27 mouse cellular contexts compared by ENCODE assay signal in the genomic region with DNA sequence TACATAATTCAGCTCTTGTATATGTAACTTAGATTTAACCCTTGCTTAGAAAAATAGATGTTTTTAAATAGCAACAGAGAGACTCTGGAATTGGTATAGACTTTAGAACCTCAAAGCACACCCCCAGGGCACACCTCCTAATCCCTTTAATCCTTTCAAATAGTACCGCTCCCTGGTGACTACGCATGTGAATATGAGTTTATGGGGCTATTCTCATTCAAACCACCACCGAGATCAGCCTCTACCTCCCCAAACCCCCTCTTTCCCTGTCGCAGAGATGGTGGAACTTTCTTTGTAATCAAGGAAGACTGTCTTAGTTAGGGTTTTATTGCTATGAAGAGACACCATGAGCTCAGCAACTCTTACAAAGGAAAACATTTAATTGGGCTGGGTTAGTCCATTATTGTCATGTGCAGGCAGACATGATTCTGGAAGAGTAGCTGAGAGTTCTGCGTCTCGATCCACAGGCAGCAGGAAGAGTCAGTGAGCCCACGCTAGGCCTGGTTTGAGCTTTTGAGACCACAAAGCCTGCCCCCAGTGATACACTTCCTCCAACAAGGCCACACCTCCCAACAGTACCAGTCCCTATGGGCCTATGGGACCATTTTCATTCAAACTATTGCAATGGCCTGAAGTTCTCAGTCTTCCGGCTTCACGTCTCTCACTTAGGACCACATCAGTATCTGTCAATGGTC. TPM values are rescaled to one million over a fixed set of nuclear protein-coding genes. Genes with fewer than 3 reads are reported as not detected.
DNase-seq lines count a peak whose midpoint lies in the region; ATAC-seq and TF ChIP-seq lines count a peak whose summit lies in the region.
"Had no signal": no experiment of that assay in that cellular context is flagged by ENCODE, and none has a peak within 500 bp of the region (broad histone marks: within the 10 kb centered on the region; RNA-seq: fewer than 3 reads in every experiment).

No protein-coding gene starts in this region.

- peaks cover 80% of the 10 kb centered on the region for H3K4me1 ChIP-seq in E14TG2a.4 (replicated peaks; ENCODE audit: low read depth, low read length)
- H3K4me1 ChIP-seq in ES-E14 (ENCODE audit: control insufficient read depth in 2 of 2, insufficient read depth in 2 of 2, low read length in 2 of 2, poor library complexity in 1 of 2): peaks cover 10 to 18% of the 10 kb centered on the region in 2 experiments
- peaks cover 9% of the 10 kb centered on the region for H3K4me1 ChIP-seq in limb, embryonic 10.5 days
- peaks cover 18% of the 10 kb centered on the region for H3K4me1 ChIP-seq in embryonic facial prominence, embryonic 10.5 days
- H3K4me1 ChIP-seq in kidney, embryonic 15.5 days: peaks cover 8% of the 10 kb centered on the region
- H3K4me1 ChIP-seq: forebrain, embryonic 12.5 days; heart, embryonic 15.5 days had no signal

- H3K4me3 ChIP-seq in E14TG2a.4 (replicated peaks; ENCODE audit: low read length) (peak overlapping the region; percentile 29), ES-E14 (ENCODE audit: insufficient read depth in 1 of 2, low read depth in 1 of 2, low read length in 2 of 2, poor library complexity in 1 of 2, severe bottlenecking in 1 of 2) (no peak overlapping the region)
- H3K4me3 ChIP-seq in limb, embryonic 10.5 days: no peak overlapping the region
- no peak overlapping the region for H3K4me3 ChIP-seq in embryonic facial prominence, embryonic 10.5 days
- H3K4me3 ChIP-seq in kidney, embryonic 15.5 days (replicated peaks): no peak overlapping the region
- H3K4me3 ChIP-seq: embryonic facial prominence, embryonic 13.5 days; erythroblast, embryonic 14.5 days; forebrain, embryonic 12.5 days; gastrocnemius, adult 2 months; heart, embryonic 12.5 days; heart, embryonic 15.5 days had no signal

- WGBS in limb, embryonic 10.5 days: 89% methylated on average over 9 of the region's 9 CpGs
- WGBS in embryonic facial prominence, embryonic 10.5 days: 90% methylated on average over 9 of the region's 9 CpGs
- 91% methylated on average over 9 of the region's 9 CpGs for WGBS in kidney, embryonic 15.5 days

- peak overlapping the region; percentile 86 for H3K27ac ChIP-seq in ES-E14 (ENCODE audit: insufficient read depth, low read depth, low read length, poor library complexity, severe bottlenecking)
- H3K27ac ChIP-seq in limb, embryonic 10.5 days: no peak overlapping the region
- H3K27ac ChIP-seq in embryonic facial prominence, embryonic 10.5 days (replicated peaks): no peak overlapping the region
- no peak overlapping the region for H3K27ac ChIP-seq in kidney, embryonic 15.5 days
- H3K27ac ChIP-seq: embryonic facial prominence, embryonic 13.5 days; forebrain, embryonic 12.5 days; heart, embryonic 15.5 days; hindbrain, embryonic 14.5 days; hindbrain, postnatal 0 days had no signal

- in situ Hi-C loops in ES-E14 (cut with MboI; ENCODE audit: low sequenced_read_pairs in 2 of 2, unreplicated experiment in 2 of 2): no loop called here

- DNase-seq in ES-E14 (ENCODE audit: low read depth, low spot score) (no peak), adipocyte (ENCODE audit: low spot score) (no peak)
- peak; percentile 21 for DNase-seq in limb, embryonic 10.5 days (ENCODE audit: low spot score)
- DNase-seq in embryonic facial prominence, embryonic 10.5 days (ENCODE audit: low spot score): no peak
- DNase-seq: adrenal gland, adult 2 months; adrenal gland, postnatal 14 days; cerebellum, adult 11 months; cerebellum, adult 2 months; cerebellum, adult 9-11 months; cerebellum, postnatal 25 days; gastrocnemius, adult 2 months; gastrocnemius, postnatal 14 days; heart, adult 11 months; heart, postnatal 10 days; heart, postnatal 4 days; kidney, adult 18-20 months had no signal

- no peak for TF ChIP-seq CTCF in E14TG2a.4 (conservative IDR thresholded peaks at IDR 0.05; ENCODE audit: low read length)

- H3K36me3 ChIP-seq in E14TG2a.4 (ENCODE audit: insufficient read depth, low read length): no peaks in the 10 kb centered on the region
- no peaks in the 10 kb centered on the region for H3K36me3 ChIP-seq in ES-E14 (ENCODE audit: control insufficient read depth, insufficient read depth, low read length, poor library complexity, severe bottlenecking)
- no peaks in the 10 kb centered on the region for H3K36me3 ChIP-seq in limb, embryonic 10.5 days
- no peaks in the 10 kb centered on the region for H3K36me3 ChIP-seq in embryonic facial prominence, embryonic 10.5 days (replicated peaks)
- no peaks in the 10 kb centered on the region for H3K36me3 ChIP-seq in kidney, embryonic 15.5 days
- H3K36me3 ChIP-seq: embryonic facial prominence, embryonic 13.5 days; forebrain, embryonic 12.5 days; heart, embryonic 12.5 days; heart, embryonic 15.5 days had no signal

- no peaks in the 10 kb centered on the region for H3K27me3 ChIP-seq in E14TG2a.4 (ENCODE audit: insufficient read depth, low read length)
- no peaks in the 10 kb centered on the region for H3K27me3 ChIP-seq in limb, embryonic 10.5 days (ENCODE audit: low read depth, poor library complexity, severe bottlenecking)
- no peaks in the 10 kb centered on the region for H3K27me3 ChIP-seq in embryonic facial prominence, embryonic 10.5 days (replicated peaks; ENCODE audit: low read depth, poor library complexity, severe bottlenecking)
- no peaks in the 10 kb centered on the region for H3K27me3 ChIP-seq in kidney, embryonic 15.5 days
- H3K27me3 ChIP-seq: embryonic facial prominence, embryonic 13.5 days; forebrain, embryonic 12.5 days; heart, embryonic 12.5 days; heart, embryonic 15.5 days had no signal

- H3K9me3 ChIP-seq in E14TG2a.4 (ENCODE audit: low read length): no peaks in the 10 kb centered on the region
- H3K9me3 ChIP-seq in ES-E14 (ENCODE audit: control insufficient read depth, insufficient read depth, low read depth, low read length): no peaks in the 10 kb centered on the region
- H3K9me3 ChIP-seq in limb, embryonic 10.5 days (replicated peaks): no peaks in the 10 kb centered on the region; the same call in 1 of the 2 replicates
- no peaks in the 10 kb centered on the region for H3K9me3 ChIP-seq in embryonic facial prominence, embryonic 10.5 days
- no peaks in the 10 kb centered on the region for H3K9me3 ChIP-seq in kidney, embryonic 15.5 days (replicated peaks)
- H3K9me3 ChIP-seq: embryonic facial prominence, embryonic 13.5 days; forebrain, embryonic 12.5 days; heart, embryonic 12.5 days; heart, embryonic 15.5 days had no signal

- no peak overlapping the region for H3K4me2 ChIP-seq in kidney, embryonic 15.5 days
- H3K4me2 ChIP-seq: embryonic facial prominence, embryonic 13.5 days; forebrain, embryonic 12.5 days; heart, embryonic 12.5 days; heart, embryonic 15.5 days; hindbrain, embryonic 14.5 days had no signal

- no peak overlapping the region for H3K9ac ChIP-seq in ES-E14 (ENCODE audit: insufficient read depth, low read depth, low read length, poor library complexity, severe bottlenecking)
- no peak overlapping the region for H3K9ac ChIP-seq in kidney, embryonic 15.5 days
- H3K9ac ChIP-seq: embryonic facial prominence, embryonic 13.5 days; forebrain, embryonic 12.5 days; heart, embryonic 12.5 days; heart, embryonic 15.5 days; hindbrain, embryonic 14.5 days had no signal

- ATAC-seq in kidney, embryonic 15.5 days (replicated peaks; ENCODE audit: low FRiP score): no peak
- ATAC-seq: forebrain, embryonic 16.5 days; hindbrain, postnatal 0 days; intestine, embryonic 16.5 days had no signal

TF ChIP-seq in ES-E14, 5 proteins besides CTCF, POLR2A, EP300 and RAD21:
- TF ChIP-seq ZC3H11A (IDR thresholded peaks at IDR 0.05; ENCODE audit: borderline replicate concordance, low read depth, low read length): no peak
- no peak for TF ChIP-seq MAFK (IDR thresholded peaks at IDR 0.05; ENCODE audit: insufficient read depth, low read depth, low read length)
- no peak for TF ChIP-seq HCFC1 (IDR thresholded peaks at IDR 0.05; ENCODE audit: borderline replicate concordance, insufficient read depth, low read length)
- TF ChIP-seq ZNF384 (IDR thresholded peaks at IDR 0.05; ENCODE audit: low read depth, low read length): no peak
- no peak for TF ChIP-seq CHD2 (IDR thresholded peaks at IDR 0.05; ENCODE audit: low read depth, low read length)

RNA-seq across cellular contexts. Expression of a gene that starts 24.1 kb away (rescaled TPM):
- total RNA-seq in ES-E14 (2012; rRNA removed): 19.6 and 22.6 TPM in 2 replicates
- 10.9 and 12.4 TPM in 2 replicates for polyA plus RNA-seq in limb, embryonic 10.5 days (2016; fragmentation: Nextera tagmentation; extraction: Ambion mirVana)
- polyA plus RNA-seq in embryonic facial prominence, embryonic 10.5 days (2016; fragmentation: Nextera tagmentation; extraction: Ambion mirVana): 13.1 and 13.6 TPM in 2 replicates
- polyA plus RNA-seq in kidney, embryonic 15.5 days (2015; fragmentation: Nextera tagmentation; extraction: Ambion mirVana): 11.4 and 12.4 TPM in 2 replicates

RNA-seq across cellular contexts. Expression of a gene that starts 50.5 kb away (rescaled TPM):
- 4,715 and 6,168 TPM in 2 replicates for total RNA-seq in ES-E14 (2012; rRNA removed)
- polyA plus RNA-seq in limb, embryonic 10.5 days (2016; fragmentation: Nextera tagmentation; extraction: Ambion mirVana): 5,840 and 6,698 TPM in 2 replicates
- polyA plus RNA-seq in embryonic facial prominence, embryonic 10.5 days (2016; fragmentation: Nextera tagmentation; extraction: Ambion mirVana): 6,156 and 6,219 TPM in 2 replicates
- 5,533 and 6,211 TPM in 2 replicates for polyA plus RNA-seq in kidney, embryonic 15.5 days (2015; fragmentation: Nextera tagmentation; extraction: Ambion mirVana)
